36 mouse cellular contexts compared by ENCODE assay signal in genomic region chr8:104034286-104034685, GRCm38 (mm10).
"Had no signal": no experiment of that assay in that cellular context is flagged by ENCODE, and none has a peak within 500 bp of the region (broad histone marks: within the 10 kb centered on the region; RNA-seq: fewer than 3 reads in every experiment).

No protein-coding gene starts in this region.

- DNase-seq: heart, adult 18-20 months; heart, adult 2 months; heart, postnatal 10 days; heart, postnatal 14 days; heart, postnatal 36 days; heart, postnatal 4 days; kidney, adult 11 months; kidney, adult 18-20 months; kidney, adult 2 months; kidney, adult 8-10 months; kidney, adult 9 months; kidney, postnatal 10 days; kidney, postnatal 14 days; kidney, postnatal 25 days; kidney, postnatal 36 days; kidney, postnatal 4 days; layer of hippocampus, adult 9-11 months had no signal

- H3K36me3 ChIP-seq: heart, embryonic 12.5 days; heart, embryonic 13.5 days; heart, embryonic 15.5 days; hindbrain, embryonic 10.5 days; hindbrain, embryonic 12.5 days; hindbrain, embryonic 13.5 days; hindbrain, embryonic 15.5 days; intestine, embryonic 15.5 days; kidney, embryonic 15.5 days had no signal

- H3K4me2 ChIP-seq: heart, embryonic 11.5 days; heart, embryonic 12.5 days; heart, embryonic 13.5 days; heart, embryonic 15.5 days; hindbrain, embryonic 12.5 days; hindbrain, embryonic 13.5 days; hindbrain, embryonic 14.5 days; hindbrain, embryonic 15.5 days; intestine, embryonic 15.5 days; kidney, embryonic 15.5 days had no signal

- H3K9me3 ChIP-seq: hindbrain, embryonic 12.5 days; hindbrain, embryonic 13.5 days; hindbrain, embryonic 15.5 days; intestine, embryonic 15.5 days had no signal

- H3K4me3 ChIP-seq: heart, adult 2 months; heart, embryonic 10.5 days; heart, embryonic 12.5 days; heart, embryonic 13.5 days; heart, embryonic 15.5 days; hindbrain, embryonic 10.5 days; hindbrain, embryonic 12.5 days; hindbrain, embryonic 13.5 days; hindbrain, embryonic 15.5 days; intestine, embryonic 15.5 days; kidney, embryonic 15.5 days; layer of hippocampus, adult 2 months had no signal

- H3K27me3 ChIP-seq: heart, embryonic 12.5 days; heart, embryonic 13.5 days; heart, embryonic 15.5 days; hindbrain, embryonic 12.5 days; hindbrain, embryonic 13.5 days; hindbrain, embryonic 15.5 days; intestine, embryonic 15.5 days; kidney, embryonic 15.5 days had no signal

- ATAC-seq: hindbrain, embryonic 16.5 days; hindbrain, postnatal 0 days; inflammation-experienced regulatory T-cells, adult 6 months; intestine, embryonic 15.5 days; intestine, embryonic 16.5 days; intestine, postnatal 0 days had no signal

- H3K9ac ChIP-seq: heart, embryonic 12.5 days; heart, embryonic 13.5 days; heart, embryonic 15.5 days; hindbrain, embryonic 12.5 days; hindbrain, embryonic 13.5 days; hindbrain, embryonic 14.5 days; hindbrain, embryonic 15.5 days; intestine, embryonic 15.5 days; kidney, embryonic 15.5 days had no signal

- H3K4me1 ChIP-seq: heart, embryonic 10.5 days; heart, embryonic 12.5 days; heart, embryonic 13.5 days; heart, embryonic 15.5 days; hindbrain, embryonic 13.5 days; hindbrain, embryonic 15.5 days; intestine, embryonic 15.5 days; kidney, embryonic 15.5 days had no signal

- H3K27ac ChIP-seq: heart, adult 2 months; heart, embryonic 10.5 days; heart, embryonic 13.5 days; heart, embryonic 15.5 days; hindbrain, embryonic 10.5 days; hindbrain, embryonic 12.5 days; hindbrain, embryonic 13.5 days; hindbrain, embryonic 14.5 days; hindbrain, embryonic 15.5 days; hindbrain, postnatal 0 days; intestine, embryonic 15.5 days; kidney, embryonic 15.5 days; kidney, postnatal 0 days; layer of hippocampus, adult 2 months had no signal
